Mouse (Mus musculus) heart, embryonic 13.5 days (tissue): ENCODE data around the gene Erg28. TPM values are rescaled to one million over a fixed set of nuclear protein-coding genes. Genes with fewer than 3 reads are reported as not detected.
A peak's percentile ranks its signal among the peaks of the same experiment; 100 is the strongest.

ENCODE experiments used
- ATAC-seq: fragments of 200-750 bp; cut with Nextera tagmentation; 2 replicates; pipeline ENCODE4 v1.8.0; 2017; ENCODE audit warnings: moderate TSS enrichment; ENCODE audit not compliant: insufficient number of reproducible peaks, low FRiP score, low TSS enrichment; ENCODE audit errors: extremely low read depth
- H3K27ac ChIP-seq: fragments of 300-500 bp; sonication (generic); replicated peaks from 2 replicates; pipeline ENCODE4 v1.5.1; 2015; ENCODE audit warnings: moderate library complexity, mild to moderate bottlenecking, inconsistent platforms
- H3K27me3 ChIP-seq: fragments of 300-500 bp; sonication (generic); replicated peaks from 2 replicates; pipeline ENCODE4 v1.6.1; 2015; ENCODE audit warnings: mild to moderate bottlenecking, inconsistent platforms
- H3K36me3 ChIP-seq: fragments of 300-500 bp; sonication (generic); 2 replicates; pipeline ENCODE4 v1.6.1; 2015; ENCODE audit warnings: mild to moderate bottlenecking, inconsistent platforms
- H3K4me1 ChIP-seq: fragments of 300-500 bp; sonication (generic); 2 replicates; pipeline ENCODE4 v1.6.1; 2015; ENCODE audit warnings: inconsistent platforms
- H3K4me2 ChIP-seq: fragments of 300-500 bp; sonication (generic); 2 replicates; pipeline ENCODE4 v1.6.1; 2015; ENCODE audit warnings: inconsistent platforms, mild to moderate bottlenecking, moderate library complexity
- H3K4me3 ChIP-seq: fragments of 300-500 bp; sonication (generic); 2 replicates; pipeline ENCODE4 v1.5.1; 2015; ENCODE audit warnings: moderate library complexity, mild to moderate bottlenecking, inconsistent platforms
- H3K9ac ChIP-seq: fragments of 300-500 bp; sonication (generic); 2 replicates; pipeline ENCODE4 v1.6.1; 2015; ENCODE audit warnings: inconsistent platforms, mild to moderate bottlenecking, moderate library complexity
- H3K9me3 ChIP-seq: fragments of 300-500 bp; sonication (generic); 2 replicates; pipeline ENCODE4 v1.6.1; 2016; ENCODE audit warnings: inconsistent platforms
- whole genome bisulfite sequencing: fragments of 180-500 bp; shearing (Covaris S2); methylation state at CpG from one replicate; pipeline ENCODE4 v1.1.7; 2015; ENCODE audit warnings: mixed read lengths; 5-methylcytosine and 5-hydroxymethylcytosine counted together
- polyA plus RNA-seq: library from polyadenylated mRNA; unstranded; fragments of >200 nt; fragmentation: Nextera tagmentation; extraction: Ambion mirVana; gene quantifications from 2 replicates; pipeline ENCODE4 v1.2.1, GENCODE M21; 2015

Gene Erg28
- polyA plus RNA-seq, 1 experiment from 2014 or later: 65.7 TPM

- H3K27ac ChIP-seq: no peak overlapping the region
- no peaks in the 10 kb centered on the region for H3K9me3 ChIP-seq
- no peak overlapping the region for H3K4me2 ChIP-seq
- WGBS: 69% methylated on average over 8 of the region's 8 CpGs
- H3K36me3 ChIP-seq: peaks cover 25% of the 10 kb centered on the region
- 0 out of 2 replicates have a peak, but pooled peaks cover 4% of the 10 kb centered on the region for H3K4me1 ChIP-seq
- H3K9ac ChIP-seq: no peak overlapping the region
- H3K4me3 ChIP-seq: no peak overlapping the region
- H3K27me3 ChIP-seq: no peaks in the 10 kb centered on the region
- ATAC-seq: no peak
Observed at GRCm38 (mm10) chr12:85850661-85851060, 26.3 kb upstream of the Erg28 start.

- Histone ChIP-seq H3K4me1 (no peaks in the 10 kb centered on the region), H3K4me2 (no peak overlapping the region), H3K36me3 (peaks cover 42% of the 10 kb centered on the region), H3K27ac (no peak overlapping the region), H3K4me3 (no peak overlapping the region), H3K27me3 (no peaks in the 10 kb centered on the region), H3K9me3 (no peaks in the 10 kb centered on the region), H3K9ac (no peak overlapping the region)
- 79% methylated on average over 7 of the region's 7 CpGs for WGBS
- no peak; the same call in 1 of the 2 replicates for ATAC-seq
Observed at GRCm38 (mm10) chr12:85848164-85848958, 24.0 kb upstream of the Erg28 start.

GRCm38 (mm10) chr12:85839371-85840000 lies 15.1 kb upstream of the Erg28 start:
- Histone ChIP-seq H3K4me1 (peaks cover 4% of the 10 kb centered on the region; the same call in 1 of the 2 replicates), H3K36me3 (peaks cover 20% of the 10 kb centered on the region), H3K9ac (no peak overlapping the region), H3K9me3 (no peaks in the 10 kb centered on the region), H3K27me3 (no peaks in the 10 kb centered on the region), H3K4me2 (no peak overlapping the region), H3K27ac (no peak overlapping the region), H3K4me3 (no peak overlapping the region)
- ATAC-seq: no peak
- WGBS: 84% methylated on average over 12 of the region's 12 CpGs

- Histone ChIP-seq H3K36me3 (peaks cover 23% of the 10 kb centered on the region), H3K4me1 (peaks cover 6% of the 10 kb centered on the region; the same call in 1 of the 2 replicates), H3K9ac (no peak overlapping the region), H3K4me3 (no peak overlapping the region), H3K9me3 (no peaks in the 10 kb centered on the region), H3K27me3 (no peaks in the 10 kb centered on the region), H3K27ac (no peak overlapping the region), H3K4me2 (no peak overlapping the region)
- 72% methylated on average over 2 of the region's 2 CpGs for WGBS
- no peak for ATAC-seq
Observed at GRCm38 (mm10) chr12:85837765-85838164, 13.4 kb upstream of the Erg28 start.

GRCm38 (mm10) chr12:85834543-85834942 lies 10.2 kb upstream of the Erg28 start:
- no peak overlapping the region for H3K4me2 ChIP-seq
- H3K4me1 ChIP-seq: peaks cover 6% of the 10 kb centered on the region; the same call in 1 of the 2 replicates
- H3K9me3 ChIP-seq: no peaks in the 10 kb centered on the region
- no peaks in the 10 kb centered on the region for H3K27me3 ChIP-seq
- 58% methylated on average over 2 of the region's 2 CpGs for WGBS
- no peak for ATAC-seq
- peaks cover 40% of the 10 kb centered on the region for H3K36me3 ChIP-seq
- no peak overlapping the region for H3K9ac ChIP-seq
- H3K27ac ChIP-seq: no peak overlapping the region
- no peak overlapping the region for H3K4me3 ChIP-seq

- Histone ChIP-seq H3K9ac (no peak overlapping the region), H3K4me1 (peaks cover 7% of the 10 kb centered on the region), H3K4me2 (no peak overlapping the region), H3K27ac (no peak overlapping the region), H3K4me3 (no peak overlapping the region), H3K27me3 (no peaks in the 10 kb centered on the region), H3K9me3 (no peaks in the 10 kb centered on the region), H3K36me3 (peaks cover 63% of the 10 kb centered on the region)
- no peak for ATAC-seq
- WGBS: 76% methylated on average over 3 of the region's 3 CpGs
Observed at GRCm38 (mm10) chr12:85830691-85831090, 6.3 kb upstream of the Erg28 start.

GRCm38 (mm10) chr12:85829866-85830265 lies 5.5 kb upstream of the Erg28 start:
- no peak for ATAC-seq
- Histone ChIP-seq H3K9ac (no peak overlapping the region), H3K4me2 (no peak overlapping the region), H3K27me3 (no peaks in the 10 kb centered on the region), H3K36me3 (peaks cover 63% of the 10 kb centered on the region), H3K9me3 (no peaks in the 10 kb centered on the region), H3K27ac (no peak overlapping the region), H3K4me3 (no peak overlapping the region), H3K4me1 (peaks cover 13% of the 10 kb centered on the region)
- WGBS: 82% methylated on average over 3 of the region's 3 CpGs

GRCm38 (mm10) chr12:85828856-85829255 lies 4.5 kb upstream of the Erg28 start:
- H3K9me3 ChIP-seq: no peaks in the 10 kb centered on the region
- no peak overlapping the region for H3K27ac ChIP-seq
- H3K4me1 ChIP-seq: peaks cover 12% of the 10 kb centered on the region
- no peak overlapping the region for H3K4me3 ChIP-seq
- peaks cover 58% of the 10 kb centered on the region for H3K36me3 ChIP-seq
- H3K4me2 ChIP-seq: no peak overlapping the region
- H3K27me3 ChIP-seq: no peaks in the 10 kb centered on the region
- ATAC-seq: no peak
- H3K9ac ChIP-seq: no peak overlapping the region
- 85% methylated on average over 3 of the region's 3 CpGs for WGBS

GRCm38 (mm10) chr12:85825822-85826221 lies 1.5 kb upstream of the Erg28 start:
- ATAC-seq: no peak
- H3K4me1 ChIP-seq: peaks cover 36% of the 10 kb centered on the region
- H3K9me3 ChIP-seq: no peaks in the 10 kb centered on the region
- no peaks in the 10 kb centered on the region for H3K27me3 ChIP-seq
- H3K4me3 ChIP-seq: peak overlapping the region; percentile 82
- H3K36me3 ChIP-seq: peaks cover 43% of the 10 kb centered on the region
- no peak overlapping the region for H3K27ac ChIP-seq
- H3K9ac ChIP-seq: peak overlapping the region; percentile 87; the same call in 1 of the 2 replicates
- H3K4me2 ChIP-seq: peak overlapping the region; percentile 81
- 63% methylated on average over 2 of the region's 2 CpGs for WGBS

- peaks cover 47% of the 10 kb centered on the region for H3K36me3 ChIP-seq
Observed at GRCm38 (mm10) chr12:85825361-85825760, 1.0 kb upstream of the Erg28 start.

GRCm38 (mm10) chr12:85822051-85822450 lies 2.3 kb downstream of the Erg28 start:
- Histone ChIP-seq H3K27ac (no peak overlapping the region), H3K4me1 (peaks cover 69% of the 10 kb centered on the region), H3K9me3 (no peaks in the 10 kb centered on the region), H3K9ac (no peak overlapping the region), H3K4me2 (no peak overlapping the region), H3K36me3 (peaks cover 42% of the 10 kb centered on the region), H3K27me3 (no peaks in the 10 kb centered on the region), H3K4me3 (no peak overlapping the region)
- no peak for ATAC-seq
- WGBS: 78% methylated on average over 9 of the region's 9 CpGs

More at GRCm38 (mm10) chr12:85825361-85825760, 1.0 kb upstream of the Erg28 start:
- peak overlapping the region; percentile 82 for H3K4me3 ChIP-seq
- H3K4me2 ChIP-seq: peak overlapping the region; percentile 81
- peak overlapping the region; percentile 87 for H3K9ac ChIP-seq
- H3K4me1 ChIP-seq: peaks cover 40% of the 10 kb centered on the region
- no peaks in the 10 kb centered on the region for H3K9me3 ChIP-seq
- 10% methylated on average over 8 of the region's 8 CpGs for WGBS
- peak overlapping the region; percentile 98 for H3K27ac ChIP-seq
- H3K27me3 ChIP-seq: no peaks in the 10 kb centered on the region
- ATAC-seq: no peak
